ENCODE assay signal across 10 mouse cellular contexts in genomic region chr1:36017061-36017461, GRCm38 (mm10). TPM values are rescaled to one million over a fixed set of nuclear protein-coding genes. Genes with fewer than 3 reads are reported as not detected.
DNase-seq lines count a peak whose midpoint lies in the region; ATAC-seq lines count a peak whose summit lies in the region.
"Had no signal": no experiment of that assay in that cellular context is flagged by ENCODE, and none has a peak within 500 bp of the region (broad histone marks: within the 10 kb centered on the region; RNA-seq: fewer than 3 reads in every experiment).

No protein-coding gene starts in this region.

- no peaks in the 10 kb centered on the region for H3K27me3 ChIP-seq in hindbrain, embryonic 11.5 days (ENCODE audit: control insufficient read depth, insufficient read depth, low read length)
- H3K27me3 ChIP-seq in hindbrain, embryonic 16.5 days (replicated peaks; ENCODE audit: control insufficient read depth, insufficient read depth, low read length), result no peaks in the 10 kb centered on the region
- no peaks in the 10 kb centered on the region for H3K27me3 ChIP-seq in embryonic facial prominence, embryonic 12.5 days
- H3K27me3 ChIP-seq in kidney, embryonic 14.5 days (ENCODE audit: control insufficient read depth, insufficient read depth, low read length), result no peaks in the 10 kb centered on the region
- no peaks in the 10 kb centered on the region for H3K27me3 ChIP-seq in neural tube, embryonic 12.5 days (replicated peaks)

- peaks cover 7% of the 10 kb centered on the region for H3K4me1 ChIP-seq in hindbrain, embryonic 11.5 days (replicated peaks; ENCODE audit: control insufficient read depth, insufficient read depth, low read length)
- peaks cover 5% of the 10 kb centered on the region for H3K4me1 ChIP-seq in hindbrain, embryonic 16.5 days (ENCODE audit: control insufficient read depth, insufficient read depth, low read depth, low read length)
- H3K4me1 ChIP-seq in embryonic facial prominence, embryonic 12.5 days, result peaks cover 18% of the 10 kb centered on the region
- H3K4me1 ChIP-seq in kidney, embryonic 14.5 days (ENCODE audit: control insufficient read depth, insufficient read depth, low read length), result peaks cover 21% of the 10 kb centered on the region
- H3K4me1 ChIP-seq in neural tube, embryonic 12.5 days, result peaks cover 9% of the 10 kb centered on the region

- DNase-seq in hindbrain, embryonic 11.5 days (ENCODE audit: low spot score), result peak; percentile 56
- no peak for DNase-seq in adrenal gland, adult 18-20 months (ENCODE audit: low spot score in 2 of 2)
- no peak for DNase-seq in left cerebral cortex, adult 11 months (ENCODE audit: low spot score)
- no peak for DNase-seq in thymus, postnatal 10 days (ENCODE audit: low spot score in 2 of 2)
- DNase-seq: liver, postnatal 0 days; thymus, adult 2 months had no signal

- H3K27ac ChIP-seq in hindbrain, embryonic 11.5 days (ENCODE audit: low read depth, low read length), result no peak overlapping the region
- no peak overlapping the region for H3K27ac ChIP-seq in hindbrain, embryonic 16.5 days (ENCODE audit: low read depth, low read length)
- H3K27ac ChIP-seq in embryonic facial prominence, embryonic 12.5 days, result peak overlapping the region; percentile 78
- H3K27ac ChIP-seq in kidney, embryonic 14.5 days (ENCODE audit: low read depth, low read length), result peak overlapping the region; percentile 3
- no peak overlapping the region for H3K27ac ChIP-seq in neural tube, embryonic 12.5 days

- no peak overlapping the region for H3K9ac ChIP-seq in hindbrain, embryonic 11.5 days (ENCODE audit: low read depth, low read length)
- H3K9ac ChIP-seq in hindbrain, embryonic 16.5 days (ENCODE audit: low read depth, low read length), result no peak overlapping the region
- no peak overlapping the region for H3K9ac ChIP-seq in embryonic facial prominence, embryonic 12.5 days
- no peak overlapping the region for H3K9ac ChIP-seq in kidney, embryonic 14.5 days (ENCODE audit: low read depth, low read length)
- no peak overlapping the region for H3K9ac ChIP-seq in neural tube, embryonic 12.5 days
- H3K9ac ChIP-seq: liver, postnatal 0 days had no signal

- H3K4me3 ChIP-seq in hindbrain, embryonic 11.5 days (ENCODE audit: low read depth, low read length), result no peak overlapping the region
- H3K4me3 ChIP-seq in hindbrain, embryonic 16.5 days (ENCODE audit: low read length), result no peak overlapping the region
- no peak overlapping the region for H3K4me3 ChIP-seq in embryonic facial prominence, embryonic 12.5 days
- no peak overlapping the region for H3K4me3 ChIP-seq in kidney, embryonic 14.5 days (ENCODE audit: low read length)
- no peak overlapping the region for H3K4me3 ChIP-seq in neural tube, embryonic 12.5 days

- WGBS in hindbrain, embryonic 11.5 days, result 11% methylated on average over 7 of the region's 7 CpGs
- WGBS in hindbrain, embryonic 16.5 days, result 10% methylated on average over 7 of the region's 7 CpGs
- WGBS in embryonic facial prominence, embryonic 12.5 days, result 6% methylated on average over 7 of the region's 7 CpGs
- WGBS in kidney, embryonic 14.5 days, result 6% methylated on average over 7 of the region's 7 CpGs
- WGBS in neural tube, embryonic 12.5 days, result 7% methylated on average over 7 of the region's 7 CpGs

- H3K9me3 ChIP-seq in hindbrain, embryonic 11.5 days (ENCODE audit: control insufficient read depth, low read length), result no peaks in the 10 kb centered on the region
- no peaks in the 10 kb centered on the region for H3K9me3 ChIP-seq in hindbrain, embryonic 16.5 days (ENCODE audit: control insufficient read depth, low read length)
- H3K9me3 ChIP-seq in embryonic facial prominence, embryonic 12.5 days, result no peaks in the 10 kb centered on the region
- no peaks in the 10 kb centered on the region for H3K9me3 ChIP-seq in kidney, embryonic 14.5 days (ENCODE audit: control insufficient read depth, low read length)
- H3K9me3 ChIP-seq in neural tube, embryonic 12.5 days, result no peaks in the 10 kb centered on the region

- H3K36me3 ChIP-seq in hindbrain, embryonic 11.5 days (ENCODE audit: control insufficient read depth, insufficient read depth, low read length), result no peaks in the 10 kb centered on the region
- H3K36me3 ChIP-seq in hindbrain, embryonic 16.5 days (ENCODE audit: control insufficient read depth, insufficient read depth, low read length), result no peaks in the 10 kb centered on the region
- H3K36me3 ChIP-seq in embryonic facial prominence, embryonic 12.5 days, result no peaks in the 10 kb centered on the region
- H3K36me3 ChIP-seq in kidney, embryonic 14.5 days (ENCODE audit: control insufficient read depth, insufficient read depth, low read length), result no peaks in the 10 kb centered on the region
- no peaks in the 10 kb centered on the region for H3K36me3 ChIP-seq in neural tube, embryonic 12.5 days

- ATAC-seq in hindbrain, embryonic 11.5 days (ENCODE audit: low FRiP score), result peak; percentile 71
- ATAC-seq in hindbrain, embryonic 16.5 days, result no peak
- peak; percentile 82 for ATAC-seq in embryonic facial prominence, embryonic 12.5 days (ENCODE audit: insufficient number of reproducible peaks, insufficient read depth, low FRiP score, low TSS enrichment)
- ATAC-seq in kidney, embryonic 14.5 days (ENCODE audit: low FRiP score, low TSS enrichment), result peak; percentile 84
- no peak; the same call in 1 of the 2 replicates for ATAC-seq in neural tube, embryonic 12.5 days (ENCODE audit: low FRiP score, low read depth)
- ATAC-seq: liver, postnatal 0 days had no signal

- H3K4me2 ChIP-seq in hindbrain, embryonic 11.5 days (replicated peaks; ENCODE audit: low read depth, low read length), result no peak overlapping the region
- H3K4me2 ChIP-seq in hindbrain, embryonic 16.5 days (ENCODE audit: low read length), result no peak overlapping the region
- peak overlapping the region; percentile 12 for H3K4me2 ChIP-seq in embryonic facial prominence, embryonic 12.5 days (replicated peaks)
- H3K4me2 ChIP-seq in kidney, embryonic 14.5 days (replicated peaks; ENCODE audit: low read depth, low read length), result peak overlapping the region; percentile 6; the same call in 1 of the 2 replicates
- H3K4me2 ChIP-seq in neural tube, embryonic 12.5 days (replicated peaks), result peak overlapping the region; percentile 18; the same call in 1 of the 2 replicates

RNA-seq across cellular contexts. Expression of gene Hs6st1, which starts 51.1 kb away (rescaled TPM):
- 10.7 and 14.9 TPM in 2 replicates for polyA plus RNA-seq in hindbrain, embryonic 11.5 days (2014; fragmentation: Nextera tagmentation; extraction: Ambion mirVana)
- polyA plus RNA-seq in hindbrain, embryonic 16.5 days (2015; fragmentation: Nextera tagmentation; extraction: Ambion mirVana), result 9.5 and 11.7 TPM in 2 replicates
- 9.2 and 18.3 TPM in 2 replicates for polyA plus RNA-seq in embryonic facial prominence, embryonic 12.5 days (2016; fragmentation: Nextera tagmentation; extraction: Ambion mirVana)
- 8.9 and 10.1 TPM in 2 replicates for polyA plus RNA-seq in kidney, embryonic 14.5 days (2014; fragmentation: Nextera tagmentation; extraction: Ambion mirVana)
- 28.1 and 34.4 TPM in 2 replicates for polyA plus RNA-seq in neural tube, embryonic 12.5 days (2016; fragmentation: Nextera tagmentation; extraction: Ambion mirVana)
- 100 to 1,000 TPM in 1 of 2 experiments, 10 to 100 TPM in 1; 43.5 to 122 TPM for total RNA-seq in adrenal gland, adult 18-20 months (2021)

Comparison
In these comparisons a context has a peak if more than half of its experiments do, and no peak if none do; other contexts are left out.
1. ATAC-seq: peak in hindbrain, embryonic 11.5 days (single experiment), embryonic facial prominence, embryonic 12.5 days (single experiment) and kidney, embryonic 14.5 days (single experiment); none in hindbrain, embryonic 16.5 days (single experiment) and neural tube, embryonic 12.5 days (single experiment).
2. H3K27ac ChIP-seq: peak in embryonic facial prominence, embryonic 12.5 days (single experiment) and kidney, embryonic 14.5 days (single experiment); none in hindbrain, embryonic 11.5 days (single experiment), hindbrain, embryonic 16.5 days (single experiment) and neural tube, embryonic 12.5 days (single experiment).
3. H3K4me2 ChIP-seq: peak in embryonic facial prominence, embryonic 12.5 days (single experiment), kidney, embryonic 14.5 days (single experiment) and neural tube, embryonic 12.5 days (single experiment); none in hindbrain, embryonic 11.5 days (single experiment) and hindbrain, embryonic 16.5 days (single experiment).